Mouse (Mus musculus): ENCODE measurements at regions not wholly inside any gene's neighbourhood (a gene's known extent, or its start where the extent isn't known, plus 50 kb on each side); places are given as distances from the start of the nearest gene placed in this dataset.

- Histone ChIP-seq H3K36me3 (ENCODE audit: control insufficient read depth, insufficient read depth, low read length, poor library complexity, severe bottlenecking) (no peaks in the 10 kb centered on the region), H3K27me3 (ENCODE audit: control insufficient read depth, insufficient read depth, low read length, poor library complexity, severe bottlenecking) (no peaks in the 10 kb centered on the region)
- DNase-seq (ENCODE audit: low read depth, low spot score): no peak
Measured at GRCm38 (mm10) chr17:47983286-47983685, 54.8 kb downstream of the 1700122O11Rik start.

GRCm38 (mm10) chr17:47981556-47982027 is 56.5 kb downstream of the 1700122O11Rik start:
- DNase-seq (ENCODE audit: low read depth, low spot score): no peak
- Histone ChIP-seq H3K36me3 (ENCODE audit: control insufficient read depth, insufficient read depth, low read length, poor library complexity, severe bottlenecking) (no peaks in the 10 kb centered on the region), H3K27me3 (ENCODE audit: control insufficient read depth, insufficient read depth, low read length, poor library complexity, severe bottlenecking) (no peaks in the 10 kb centered on the region)

GRCm38 (mm10) chr17:47979266-47979665 is 54.8 kb upstream of the Foxp4 start:
- Histone ChIP-seq H3K36me3 (ENCODE audit: control insufficient read depth, insufficient read depth, low read length, poor library complexity, severe bottlenecking) (no peaks in the 10 kb centered on the region), H3K27me3 (ENCODE audit: control insufficient read depth, insufficient read depth, low read length, poor library complexity, severe bottlenecking) (peaks cover 2% of the 10 kb centered on the region; the same call in 1 of the 2 replicates)

GRCm38 (mm10) chr17:47978404-47979030 is 54.1 kb upstream of the Foxp4 start:
- H3K36me3 ChIP-seq (ENCODE audit: control insufficient read depth, insufficient read depth, low read length, poor library complexity, severe bottlenecking): no peaks in the 10 kb centered on the region
- no peak for DNase-seq (ENCODE audit: low read depth, low spot score)
- H3K27me3 ChIP-seq (ENCODE audit: control insufficient read depth, insufficient read depth, low read length, poor library complexity, severe bottlenecking): peaks cover 2% of the 10 kb centered on the region; the same call in 1 of the 2 replicates

More at GRCm38 (mm10) chr17:47979266-47979665, 54.8 kb upstream of the Foxp4 start:
- no peak for DNase-seq (ENCODE audit: low read depth, low spot score)

- Histone ChIP-seq H3K27me3 (ENCODE audit: control insufficient read depth, insufficient read depth, low read length, poor library complexity, severe bottlenecking) (peaks cover 2% of the 10 kb centered on the region; the same call in 1 of the 2 replicates), H3K36me3 (ENCODE audit: control insufficient read depth, insufficient read depth, low read length, poor library complexity, severe bottlenecking) (no peaks in the 10 kb centered on the region)
- no peak for DNase-seq (ENCODE audit: low read depth, low spot score)
Measured at GRCm38 (mm10) chr17:47978001-47978400, 53.6 kb upstream of the Foxp4 start.

- H3K36me3 ChIP-seq (ENCODE audit: control insufficient read depth, insufficient read depth, low read length, poor library complexity, severe bottlenecking): no peaks in the 10 kb centered on the region
- DNase-seq (ENCODE audit: low read depth, low spot score): peak; percentile 19
Measured at GRCm38 (mm10) chr17:47976999-47977357, 52.5 kb upstream of the Foxp4 start.

GRCm38 (mm10) chr17:47976061-47976998 is 51.9 kb upstream of the Foxp4 start:
- peak; percentile 8 for DNase-seq (ENCODE audit: low read depth, low spot score)
- Histone ChIP-seq H3K27me3 (ENCODE audit: control insufficient read depth, insufficient read depth, low read length, poor library complexity, severe bottlenecking) (peaks cover 2% of the 10 kb centered on the region; the same call in 1 of the 2 replicates), H3K36me3 (ENCODE audit: control insufficient read depth, insufficient read depth, low read length, poor library complexity, severe bottlenecking) (no peaks in the 10 kb centered on the region)

More at GRCm38 (mm10) chr17:47976999-47977357, 52.5 kb upstream of the Foxp4 start:
- peaks cover 2% of the 10 kb centered on the region; the same call in 1 of the 2 replicates for H3K27me3 ChIP-seq (ENCODE audit: control insufficient read depth, insufficient read depth, low read length, poor library complexity, severe bottlenecking)

- DNase-seq (ENCODE audit: low read depth, low spot score): no peak
- peaks cover 2% of the 10 kb centered on the region; the same call in 1 of the 2 replicates for H3K27me3 ChIP-seq (ENCODE audit: control insufficient read depth, insufficient read depth, low read length, poor library complexity, severe bottlenecking)
- no peaks in the 10 kb centered on the region for H3K36me3 ChIP-seq (ENCODE audit: control insufficient read depth, insufficient read depth, low read length, poor library complexity, severe bottlenecking)
Measured at GRCm38 (mm10) chr17:47975281-47976060, 51.0 kb upstream of the Foxp4 start.

GRCm38 (mm10) chr17:47974503-47974902 is 50.1 kb upstream of the Foxp4 start:
- DNase-seq (ENCODE audit: low read depth, low spot score): no peak
- H3K27me3 ChIP-seq (ENCODE audit: control insufficient read depth, insufficient read depth, low read length, poor library complexity, severe bottlenecking): peaks cover 2% of the 10 kb centered on the region; the same call in 1 of the 2 replicates
- no peaks in the 10 kb centered on the region for H3K36me3 ChIP-seq (ENCODE audit: control insufficient read depth, insufficient read depth, low read length, poor library complexity, severe bottlenecking)
